Comparison of ENCODE assay signal across 10 mouse cellular contexts in the genomic region with DNA sequence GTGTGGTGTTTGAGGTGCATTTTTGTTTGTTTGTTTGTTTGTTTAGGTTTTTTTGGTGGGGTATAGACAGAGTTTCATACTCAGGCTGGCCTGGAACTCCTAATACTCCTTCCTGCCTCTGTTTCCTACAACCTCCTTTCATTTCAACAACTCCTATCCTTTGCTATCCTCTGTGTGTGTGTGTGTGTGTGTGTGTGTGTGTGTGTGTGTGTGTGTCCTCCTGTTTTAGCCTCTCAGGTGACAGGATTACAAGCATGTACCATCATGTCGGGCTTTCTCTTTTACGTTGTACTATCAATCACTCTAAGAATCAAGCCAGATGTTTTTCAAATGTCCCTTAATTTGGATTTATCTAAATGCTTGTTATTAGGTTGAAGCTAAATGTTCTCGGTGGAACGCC. TPM values are rescaled to one million over a fixed set of nuclear protein-coding genes. Genes with fewer than 3 reads are reported as not detected.
A peak's percentile ranks its signal among the peaks of the same experiment; 100 is the strongest.
DNase-seq lines count a peak whose midpoint lies in the region; ATAC-seq lines count a peak whose summit lies in the region.
"Had no signal": no experiment of that assay in that cellular context is flagged by ENCODE, and none has a peak within 500 bp of the region (broad histone marks: within the 10 kb centered on the region; RNA-seq: fewer than 3 reads in every experiment).

No protein-coding gene starts in this region.

- no peaks in the 10 kb centered on the region for H3K36me3 ChIP-seq in heart, embryonic 15.5 days
- H3K36me3 ChIP-seq in embryonic facial prominence, embryonic 11.5 days (replicated peaks; ENCODE audit: control insufficient read depth, insufficient read depth, low read depth, low read length) = no peaks in the 10 kb centered on the region
- H3K36me3 ChIP-seq in hindbrain, embryonic 12.5 days = no peaks in the 10 kb centered on the region
- H3K36me3 ChIP-seq in midbrain, embryonic 13.5 days = 0 out of 2 replicates have a peak, but pooled peaks cover 3% of the 10 kb centered on the region

- H3K4me3 ChIP-seq in heart, embryonic 15.5 days = peak overlapping the region; percentile 38
- peak overlapping the region; percentile 25 for H3K4me3 ChIP-seq in embryonic facial prominence, embryonic 11.5 days (ENCODE audit: low read depth, low read length)
- 0 out of 2 replicates have a peak overlapping the region, but pooled peaks have one; percentile 20 for H3K4me3 ChIP-seq in hindbrain, embryonic 12.5 days
- H3K4me3 ChIP-seq in midbrain, embryonic 13.5 days (replicated peaks) = peak overlapping the region; percentile 25

- WGBS in heart, embryonic 15.5 days = 56% methylated on average over 4 of the region's 4 CpGs
- 39% methylated on average over 4 of the region's 4 CpGs for WGBS in embryonic facial prominence, embryonic 11.5 days
- WGBS in hindbrain, embryonic 12.5 days = 20% methylated on average over 4 of the region's 4 CpGs
- WGBS in midbrain, embryonic 13.5 days = 16% methylated on average over 4 of the region's 4 CpGs

- peaks cover 5% of the 10 kb centered on the region; the same call in 1 of the 2 replicates for H3K4me1 ChIP-seq in heart, embryonic 15.5 days (replicated peaks)
- no peaks in the 10 kb centered on the region; the same call in 1 of the 2 replicates for H3K4me1 ChIP-seq in embryonic facial prominence, embryonic 11.5 days (ENCODE audit: control insufficient read depth, insufficient read depth, low read length)
- peaks cover 17% of the 10 kb centered on the region for H3K4me1 ChIP-seq in hindbrain, embryonic 12.5 days
- H3K4me1 ChIP-seq in midbrain, embryonic 13.5 days (replicated peaks) = peaks cover 23% of the 10 kb centered on the region

- H3K4me2 ChIP-seq in heart, embryonic 15.5 days = peak overlapping the region; percentile 68; the same call in 1 of the 2 replicates
- peak overlapping the region; percentile 47 for H3K4me2 ChIP-seq in embryonic facial prominence, embryonic 11.5 days (ENCODE audit: low read depth, low read length)
- H3K4me2 ChIP-seq in hindbrain, embryonic 12.5 days (replicated peaks) = peak overlapping the region; percentile 49
- peak overlapping the region; percentile 53 for H3K4me2 ChIP-seq in midbrain, embryonic 13.5 days (replicated peaks)

- no peak overlapping the region for H3K27ac ChIP-seq in heart, embryonic 15.5 days
- peak overlapping the region; percentile 69 for H3K27ac ChIP-seq in embryonic facial prominence, embryonic 11.5 days (replicated peaks; ENCODE audit: low read depth, low read length)
- peak overlapping the region; percentile 95 for H3K27ac ChIP-seq in hindbrain, embryonic 12.5 days
- H3K27ac ChIP-seq in midbrain, embryonic 13.5 days = peak overlapping the region; percentile 98

- no peak for DNase-seq in heart, postnatal 36 days
- DNase-seq in embryonic facial prominence, embryonic 11.5 days (ENCODE audit: low spot score) = no peak
- no peak for DNase-seq in adrenal gland, postnatal 4 days (ENCODE audit: low spot score in 2 of 2)
- DNase-seq in left cerebral cortex, adult 9 months (ENCODE audit: low spot score in 2 of 2) = no peak
- DNase-seq in left cerebral cortex, postnatal 25 days (ENCODE audit: low spot score in 2 of 2) = no peak
- DNase-seq: heart, postnatal 14 days; lung, postnatal 4 days had no signal

- peaks cover 4% of the 10 kb centered on the region; the same call in 1 of the 2 replicates for H3K27me3 ChIP-seq in heart, embryonic 15.5 days
- H3K27me3 ChIP-seq in embryonic facial prominence, embryonic 11.5 days (ENCODE audit: control insufficient read depth, insufficient read depth, low read length) = no peaks in the 10 kb centered on the region
- no peaks in the 10 kb centered on the region for H3K27me3 ChIP-seq in hindbrain, embryonic 12.5 days
- H3K27me3 ChIP-seq in midbrain, embryonic 13.5 days = no peaks in the 10 kb centered on the region

- no peaks in the 10 kb centered on the region for H3K9me3 ChIP-seq in heart, embryonic 15.5 days (replicated peaks)
- H3K9me3 ChIP-seq in embryonic facial prominence, embryonic 11.5 days (replicated peaks; ENCODE audit: control insufficient read depth, low read length) = no peaks in the 10 kb centered on the region
- no peaks in the 10 kb centered on the region for H3K9me3 ChIP-seq in hindbrain, embryonic 12.5 days (replicated peaks)
- no peaks in the 10 kb centered on the region for H3K9me3 ChIP-seq in midbrain, embryonic 13.5 days

- no peak for ATAC-seq in heart, embryonic 15.5 days (replicated peaks; ENCODE audit: insufficient number of reproducible peaks, insufficient read depth, low FRiP score, low read depth)
- ATAC-seq in embryonic facial prominence, embryonic 11.5 days (replicated peaks; ENCODE audit: insufficient number of reproducible peaks, low FRiP score, low TSS enrichment, low read depth) = no peak
- ATAC-seq in hindbrain, embryonic 12.5 days (ENCODE audit: low FRiP score) = 0 out of 2 replicates have a peak, but pooled peaks have one; percentile 38
- ATAC-seq in midbrain, embryonic 13.5 days = peak; percentile 21; the same call in 1 of the 2 replicates

- intact Hi-C loops in heart, postnatal 36 days (cut with DNase I) = no loop called here
- intact Hi-C loops in left cerebral cortex, postnatal 25 days (cut with DNase I) = no loop called here

- H3K9ac ChIP-seq in heart, embryonic 15.5 days = no peak overlapping the region
- peak overlapping the region; percentile 76 for H3K9ac ChIP-seq in embryonic facial prominence, embryonic 11.5 days (replicated peaks; ENCODE audit: low read length)
- peak overlapping the region; percentile 59 for H3K9ac ChIP-seq in hindbrain, embryonic 12.5 days
- peak overlapping the region; percentile 68 for H3K9ac ChIP-seq in midbrain, embryonic 13.5 days (replicated peaks)

RNA-seq across cellular contexts. Expression of a gene that starts 22.3 kb away (rescaled TPM):
- polyA plus RNA-seq in heart, embryonic 15.5 days (2015; fragmentation: Nextera tagmentation; extraction: Ambion mirVana) = 0.21 and 0.42 TPM in 2 replicates
- total RNA-seq in heart, postnatal 36 days (2021) = under 1 TPM; 0.33 to 0.57 TPM
- 1.5 and 2.1 TPM in 2 replicates for polyA plus RNA-seq in embryonic facial prominence, embryonic 11.5 days (2014; fragmentation: Nextera tagmentation; extraction: Ambion mirVana)
- 1.4 and 2.5 TPM in 2 replicates for polyA plus RNA-seq in hindbrain, embryonic 12.5 days (2016; fragmentation: Nextera tagmentation; extraction: Ambion mirVana)
- 2.2 and 2.7 TPM in 2 replicates for polyA plus RNA-seq in midbrain, embryonic 13.5 days (2015; fragmentation: Nextera tagmentation; extraction: Ambion mirVana)
- total RNA-seq in adrenal gland, postnatal 4 days (2021) = 1 to 10 TPM; 1.1 to 1.7 TPM
- 1 to 10 TPM; 3.0 to 3.6 TPM for total RNA-seq in left cerebral cortex, postnatal 25 days (2021)

RNA-seq across cellular contexts. Expression of a gene that starts 33.4 kb away (rescaled TPM):
- 53.8 and 59.7 TPM in 2 replicates for polyA plus RNA-seq in heart, embryonic 15.5 days (2015; fragmentation: Nextera tagmentation; extraction: Ambion mirVana)
- 10 to 100 TPM; 77.4 to 98.0 TPM for total RNA-seq in heart, postnatal 36 days (2021)
- 11.2 and 11.3 TPM in 2 replicates for polyA plus RNA-seq in embryonic facial prominence, embryonic 11.5 days (2014; fragmentation: Nextera tagmentation; extraction: Ambion mirVana)
- 95.7 and 106 TPM in 2 replicates for polyA plus RNA-seq in hindbrain, embryonic 12.5 days (2016; fragmentation: Nextera tagmentation; extraction: Ambion mirVana)
- 95.0 and 130 TPM in 2 replicates for polyA plus RNA-seq in midbrain, embryonic 13.5 days (2015; fragmentation: Nextera tagmentation; extraction: Ambion mirVana)
- 1 to 10 TPM; 9.4 to 9.6 TPM for total RNA-seq in adrenal gland, postnatal 4 days (2021)
- 10 to 100 TPM; 57.5 to 60.4 TPM for total RNA-seq in left cerebral cortex, postnatal 25 days (2021)

RNA-seq across cellular contexts. Expression of a gene that starts 53.4 kb away (rescaled TPM):
- 13.3 and 17.0 TPM in 2 replicates for polyA plus RNA-seq in heart, embryonic 15.5 days (2015; fragmentation: Nextera tagmentation; extraction: Ambion mirVana)
- 1 to 10 TPM; 5.1 to 6.3 TPM for total RNA-seq in heart, postnatal 36 days (2021)
- polyA plus RNA-seq in embryonic facial prominence, embryonic 11.5 days (2014; fragmentation: Nextera tagmentation; extraction: Ambion mirVana) = 40.2 and 40.9 TPM in 2 replicates
- polyA plus RNA-seq in hindbrain, embryonic 12.5 days (2016; fragmentation: Nextera tagmentation; extraction: Ambion mirVana) = 29.7 and 29.9 TPM in 2 replicates
- polyA plus RNA-seq in midbrain, embryonic 13.5 days (2015; fragmentation: Nextera tagmentation; extraction: Ambion mirVana) = 24.5 and 26.9 TPM in 2 replicates
- total RNA-seq in adrenal gland, postnatal 4 days (2021) = 10 to 100 TPM; 13.0 to 13.1 TPM
- 10 to 100 TPM; 10.1 to 10.4 TPM for total RNA-seq in left cerebral cortex, postnatal 25 days (2021)

RNA-seq across cellular contexts. Expression of a gene that starts 53.5 kb away (rescaled TPM):
- 59.4 and 88.1 TPM in 2 replicates for polyA plus RNA-seq in heart, embryonic 15.5 days (2015; fragmentation: Nextera tagmentation; extraction: Ambion mirVana)
- total RNA-seq in heart, postnatal 36 days (2021) = 10 to 100 TPM; 13.9 to 17.0 TPM
- polyA plus RNA-seq in embryonic facial prominence, embryonic 11.5 days (2014; fragmentation: Nextera tagmentation; extraction: Ambion mirVana) = 200 and 215 TPM in 2 replicates
- polyA plus RNA-seq in hindbrain, embryonic 12.5 days (2016; fragmentation: Nextera tagmentation; extraction: Ambion mirVana) = 105 and 109 TPM in 2 replicates
- 84.2 and 93.4 TPM in 2 replicates for polyA plus RNA-seq in midbrain, embryonic 13.5 days (2015; fragmentation: Nextera tagmentation; extraction: Ambion mirVana)
- total RNA-seq in adrenal gland, postnatal 4 days (2021) = 100 to 1,000 TPM in 1 of 2 experiments, 10 to 100 TPM in 1; 92.4 to 101 TPM
- 10 to 100 TPM; 18.7 to 21.1 TPM for total RNA-seq in left cerebral cortex, postnatal 25 days (2021)

Comparison
In these comparisons a context has a peak if more than half of its experiments do, and no peak if none do; other contexts are left out.
1. ATAC-seq: peak in hindbrain, embryonic 12.5 days (single experiment) and midbrain, embryonic 13.5 days (single experiment); none in heart, embryonic 15.5 days (single experiment) and embryonic facial prominence, embryonic 11.5 days (single experiment).
2. Peak in every context shown above with its lines, with median percentiles within 50 percentile points of each other: H3K4me2 ChIP-seq and H3K4me3 ChIP-seq.